Mouse (Mus musculus): ENCODE measurements around the gene Aldh1a2. TPM values are rescaled to one million over a fixed set of nuclear protein-coding genes. Genes with fewer than 3 reads are reported as not detected.

Aldh1a2 gene
- total and polyA plus RNA-seq, 2 experiments from 2014 or later, result 19.9 to 27.3 TPM

GRCm38 (mm10) chr9:71290730-71291129 lies 75.1 kb downstream of the Aldh1a2 start:
- TF ChIP-seq CTCF (IDR thresholded peaks at IDR 0.05), result no peak
- DNase-seq (ENCODE audit: low spot score), result no peak
- no peak for ATAC-seq (ENCODE audit: low FRiP score)
- 75% methylated on average over 1 of the region's 1 CpGs for WGBS
- no peaks in the 10 kb centered on the region for H3K36me3 ChIP-seq (ENCODE audit: insufficient read depth, low read length)
- H3K4me3 ChIP-seq (ENCODE audit: low read depth, low read length), result no peak overlapping the region
- H3K4me2 ChIP-seq (ENCODE audit: low read depth, low read length, poor library complexity, severe bottlenecking), result no peak overlapping the region
- H3K4me1 ChIP-seq (ENCODE audit: insufficient read depth, low read length), result no peaks in the 10 kb centered on the region
- H3K9ac ChIP-seq (replicated peaks; ENCODE audit: low read length, poor library complexity, severe bottlenecking), result no peak overlapping the region
- no peaks in the 10 kb centered on the region for H3K9me3 ChIP-seq (ENCODE audit: low read length)
- no peak overlapping the region for H3K27ac ChIP-seq (ENCODE audit: low read depth, low read length)
- no peaks in the 10 kb centered on the region for H3K27me3 ChIP-seq (ENCODE audit: insufficient read depth, low read length)

- no peak overlapping the region for H3K4me3 ChIP-seq (ENCODE audit: low read depth, low read length)
- H3K27ac ChIP-seq (ENCODE audit: low read depth, low read length), result no peak overlapping the region
- DNase-seq (ENCODE audit: low spot score), result no peak
- no peak for ATAC-seq (ENCODE audit: low FRiP score)
- no peak overlapping the region for H3K4me2 ChIP-seq (ENCODE audit: low read depth, low read length, poor library complexity, severe bottlenecking)
- H3K9me3 ChIP-seq (ENCODE audit: low read length), result no peaks in the 10 kb centered on the region
- H3K4me1 ChIP-seq (ENCODE audit: insufficient read depth, low read length), result no peaks in the 10 kb centered on the region
- H3K27me3 ChIP-seq (ENCODE audit: insufficient read depth, low read length), result no peaks in the 10 kb centered on the region
- no peaks in the 10 kb centered on the region for H3K36me3 ChIP-seq (ENCODE audit: insufficient read depth, low read length)
- TF ChIP-seq CTCF (IDR thresholded peaks at IDR 0.05), result no peak
- 73% methylated on average over 8 of the region's 8 CpGs for WGBS
- H3K9ac ChIP-seq (replicated peaks; ENCODE audit: low read length, poor library complexity, severe bottlenecking), result no peak overlapping the region
Measured at GRCm38 (mm10) chr9:71295501-71295900, 79.9 kb downstream of the Aldh1a2 start.

GRCm38 (mm10) chr9:71303594-71303993 lies 88.0 kb downstream of the Aldh1a2 start:
- H3K4me2 ChIP-seq (ENCODE audit: low read depth, low read length, poor library complexity, severe bottlenecking), result no peak overlapping the region
- no peaks in the 10 kb centered on the region for H3K27me3 ChIP-seq (ENCODE audit: insufficient read depth, low read length)
- ATAC-seq (ENCODE audit: low FRiP score) (no peak), DNase-seq (ENCODE audit: low spot score) (no peak)
- no peak overlapping the region for H3K4me3 ChIP-seq (ENCODE audit: low read depth, low read length)
- WGBS, result 37% methylated on average over 2 of the region's 2 CpGs
- H3K27ac ChIP-seq (ENCODE audit: low read depth, low read length), result no peak overlapping the region
- H3K4me1 ChIP-seq (ENCODE audit: insufficient read depth, low read length), result no peaks in the 10 kb centered on the region
- H3K36me3 ChIP-seq (ENCODE audit: insufficient read depth, low read length), result no peaks in the 10 kb centered on the region
- H3K9me3 ChIP-seq (ENCODE audit: low read length), result no peaks in the 10 kb centered on the region
- no peak overlapping the region for H3K9ac ChIP-seq (replicated peaks; ENCODE audit: low read length, poor library complexity, severe bottlenecking)
- peak; percentile 19; the same call in 1 of the 2 replicates for TF ChIP-seq CTCF (IDR thresholded peaks at IDR 0.05)

GRCm38 (mm10) chr9:71307106-71307789 lies 91.7 kb downstream of the Aldh1a2 start:
- Histone ChIP-seq H3K36me3 (ENCODE audit: insufficient read depth, low read length) (no peaks in the 10 kb centered on the region), H3K4me2 (ENCODE audit: low read depth, low read length, poor library complexity, severe bottlenecking) (no peak overlapping the region), H3K4me1 (ENCODE audit: insufficient read depth, low read length) (no peaks in the 10 kb centered on the region), H3K27me3 (ENCODE audit: insufficient read depth, low read length) (no peaks in the 10 kb centered on the region), H3K9ac (replicated peaks; ENCODE audit: low read length, poor library complexity, severe bottlenecking) (no peak overlapping the region), H3K9me3 (ENCODE audit: low read length) (no peaks in the 10 kb centered on the region), H3K4me3 (ENCODE audit: low read depth, low read length) (no peak overlapping the region), H3K27ac (ENCODE audit: low read depth, low read length) (no peak overlapping the region)
- no peak for TF ChIP-seq CTCF (IDR thresholded peaks at IDR 0.05)
- 76% methylated on average over 9 of the region's 9 CpGs for WGBS
- no peak for DNase-seq (ENCODE audit: low spot score)
- no peak for ATAC-seq (ENCODE audit: low FRiP score)

- Histone ChIP-seq H3K9ac (replicated peaks; ENCODE audit: low read length, poor library complexity, severe bottlenecking) (no peak overlapping the region), H3K27me3 (ENCODE audit: insufficient read depth, low read length) (no peaks in the 10 kb centered on the region), H3K27ac (ENCODE audit: low read depth, low read length) (no peak overlapping the region), H3K4me1 (ENCODE audit: insufficient read depth, low read length) (no peaks in the 10 kb centered on the region), H3K4me3 (ENCODE audit: low read depth, low read length) (no peak overlapping the region), H3K36me3 (ENCODE audit: insufficient read depth, low read length) (no peaks in the 10 kb centered on the region), H3K9me3 (ENCODE audit: low read length) (no peaks in the 10 kb centered on the region), H3K4me2 (ENCODE audit: low read depth, low read length, poor library complexity, severe bottlenecking) (no peak overlapping the region)
- TF ChIP-seq CTCF (IDR thresholded peaks at IDR 0.05), result no peak
- ATAC-seq (ENCODE audit: low FRiP score) (no peak), DNase-seq (ENCODE audit: low spot score) (no peak)
- WGBS, result 77% methylated on average over 3 of the region's 3 CpGs
Measured at GRCm38 (mm10) chr9:71315960-71316359, 100.4 kb downstream of the Aldh1a2 start.

GRCm38 (mm10) chr9:71317096-71317920 lies 101.7 kb downstream of the Aldh1a2 start:
- no peaks in the 10 kb centered on the region for H3K9me3 ChIP-seq (ENCODE audit: low read length)
- TF ChIP-seq CTCF (IDR thresholded peaks at IDR 0.05), result no peak
- no peak overlapping the region for H3K27ac ChIP-seq (ENCODE audit: low read depth, low read length)
- WGBS, result 80% methylated on average over 11 of the region's 11 CpGs
- no peak for ATAC-seq (ENCODE audit: low FRiP score)
- H3K9ac ChIP-seq (replicated peaks; ENCODE audit: low read length, poor library complexity, severe bottlenecking), result no peak overlapping the region
- no peak overlapping the region for H3K4me2 ChIP-seq (ENCODE audit: low read depth, low read length, poor library complexity, severe bottlenecking)
- H3K36me3 ChIP-seq (ENCODE audit: insufficient read depth, low read length), result no peaks in the 10 kb centered on the region
- H3K4me3 ChIP-seq (ENCODE audit: low read depth, low read length), result no peak overlapping the region
- no peaks in the 10 kb centered on the region for H3K27me3 ChIP-seq (ENCODE audit: insufficient read depth, low read length)
- H3K4me1 ChIP-seq (ENCODE audit: insufficient read depth, low read length), result no peaks in the 10 kb centered on the region
- no peak for DNase-seq (ENCODE audit: low spot score)

All from midbrain, postnatal 0 days (tissue).